Mouse (Mus musculus): Measurements from ENCODE around the gene Rbpms2.

Gene Rbpms2

DNA sequence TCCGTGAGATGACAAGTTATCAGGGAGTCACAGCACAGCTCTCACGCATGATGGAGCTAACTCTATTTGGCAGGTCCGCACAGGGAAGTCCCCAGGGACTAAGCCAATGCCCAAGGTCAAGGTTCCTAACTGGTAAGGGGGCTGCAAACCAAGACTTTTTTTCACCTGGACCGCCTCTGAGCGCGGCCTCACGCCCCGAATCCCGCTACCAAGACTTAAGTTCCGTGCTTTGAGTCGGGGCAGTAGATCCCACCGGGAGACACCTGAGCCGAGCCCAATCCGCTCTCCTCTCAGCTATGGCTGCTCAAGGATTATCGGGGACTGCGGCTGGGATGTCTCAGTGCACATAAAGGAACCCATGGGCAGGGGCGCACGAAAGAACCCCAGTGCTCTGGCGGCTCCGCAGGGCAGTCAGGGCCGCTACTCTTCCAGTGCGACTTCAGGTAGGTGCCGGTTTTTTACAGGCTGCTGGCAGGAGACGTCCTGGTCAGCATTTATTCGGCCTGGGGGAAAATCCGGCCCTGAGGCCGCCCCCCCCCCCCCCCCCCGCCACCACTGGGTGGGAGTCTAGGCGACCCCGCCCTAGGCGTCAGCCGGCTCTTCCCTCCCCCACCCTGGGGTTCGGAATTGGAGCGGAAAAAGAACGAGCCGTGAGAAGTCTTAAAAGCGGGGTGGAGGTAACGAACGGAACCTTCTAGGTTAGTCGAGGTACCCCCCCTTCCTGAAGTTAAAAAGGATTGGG, at the start of gene Rbpms2:
Rbpms2 (plus strand) TSS at position 624 of the 742 bp plus-strand sequence.
- peak; percentile 14 for DNase-seq (ENCODE audit: low spot score)

DNA sequence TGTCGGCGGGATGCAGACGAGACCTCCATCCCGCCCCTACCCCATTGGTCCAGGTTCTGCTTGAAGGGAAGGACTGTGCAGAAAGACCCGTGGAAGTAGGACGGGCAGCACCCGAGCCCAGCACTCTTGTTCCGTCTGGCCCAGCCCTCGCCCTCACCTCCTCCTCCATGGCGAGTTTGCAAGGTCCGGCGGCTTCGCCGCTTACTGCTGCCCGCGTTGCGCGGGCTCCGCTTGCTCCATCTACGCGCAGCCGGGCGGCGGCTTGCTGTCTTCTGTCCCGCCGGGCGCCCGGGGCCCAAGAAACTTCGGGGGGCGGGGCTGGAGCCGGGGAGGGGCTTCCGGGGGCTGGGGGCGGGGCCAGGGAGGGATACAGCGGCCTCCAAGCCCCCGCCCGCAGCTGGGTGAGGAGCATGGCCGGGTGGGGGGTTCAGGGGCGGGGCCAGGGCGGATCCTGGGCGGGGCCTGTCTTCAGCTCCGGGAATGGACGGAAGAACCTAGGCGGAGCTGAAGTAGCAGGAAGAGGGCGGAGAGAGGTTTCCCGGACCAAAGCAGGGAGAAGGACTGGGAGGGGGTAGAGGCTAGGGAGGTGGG, 49.6 kb upstream of the Rbpms2 start, which contains the start of gene Plekho2:
Plekho2 (minus strand) TSS at position 260 of the 591 bp plus-strand sequence.
- peak; percentile 89 for DNase-seq (ENCODE audit: low spot score)

DNA sequence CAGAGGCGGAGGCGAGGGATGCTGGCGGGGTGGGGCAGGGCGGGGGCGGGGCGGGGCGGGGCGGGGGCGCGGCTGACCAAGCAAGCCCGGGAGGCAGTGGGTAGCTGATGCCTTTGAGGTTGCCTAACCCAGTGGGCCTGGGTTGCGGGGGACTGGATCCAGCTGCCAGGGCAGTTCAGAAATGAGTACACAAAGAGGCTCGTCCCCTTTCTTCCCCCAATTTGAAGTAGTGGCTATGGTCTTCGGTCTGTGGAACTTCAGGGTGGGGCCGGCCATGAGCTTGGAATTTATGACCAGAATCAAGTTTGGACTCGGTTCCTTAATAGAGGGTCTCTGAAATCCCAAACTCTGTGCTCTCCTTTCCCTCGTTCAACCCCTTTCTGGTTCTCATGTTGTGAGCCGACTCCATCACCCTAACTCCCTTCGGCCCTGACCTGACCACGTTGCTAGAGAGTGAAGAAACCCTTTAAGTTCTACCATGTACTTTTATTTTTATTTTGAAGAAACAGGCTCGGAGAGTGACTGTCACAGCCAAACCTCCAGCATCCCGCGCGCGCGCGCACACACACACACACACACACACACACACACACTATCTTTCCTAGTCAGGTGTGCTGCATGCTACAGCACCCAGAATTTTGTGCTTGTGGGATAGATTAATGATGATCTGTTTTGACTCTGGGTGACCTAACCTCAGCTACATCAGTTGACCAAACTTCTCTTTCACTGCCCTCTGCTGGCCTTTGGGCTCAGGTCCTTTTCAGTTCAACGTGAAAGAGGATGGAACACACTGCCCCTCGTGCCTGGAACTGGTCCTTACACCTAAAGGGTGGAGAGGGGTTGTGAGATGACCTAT, 48.8 kb upstream of the Rbpms2 start:
- peak; percentile 86 for DNase-seq (ENCODE audit: low spot score)

DNA sequence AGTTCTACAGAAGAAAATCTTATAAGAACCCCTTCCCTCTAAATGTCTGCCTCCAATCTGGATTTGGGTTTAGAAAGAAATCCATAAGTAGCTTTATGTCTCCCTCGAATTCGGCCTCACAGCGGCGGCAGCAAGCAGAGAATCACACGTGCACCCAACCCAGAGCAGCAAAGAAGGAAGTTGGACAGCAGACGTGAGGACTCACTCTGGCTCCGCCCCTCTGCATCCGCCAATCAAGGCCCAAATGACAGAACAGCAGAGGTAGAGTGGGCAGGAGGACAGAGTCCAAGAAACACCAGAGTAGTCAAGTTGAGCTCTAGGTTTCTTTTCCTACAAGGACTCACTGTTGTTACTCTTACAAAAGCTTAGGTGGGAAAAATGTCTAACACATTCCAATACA, 46.4 kb upstream of the Rbpms2 start:
- DNase-seq (ENCODE audit: low spot score) = peak; percentile 27

DNA sequence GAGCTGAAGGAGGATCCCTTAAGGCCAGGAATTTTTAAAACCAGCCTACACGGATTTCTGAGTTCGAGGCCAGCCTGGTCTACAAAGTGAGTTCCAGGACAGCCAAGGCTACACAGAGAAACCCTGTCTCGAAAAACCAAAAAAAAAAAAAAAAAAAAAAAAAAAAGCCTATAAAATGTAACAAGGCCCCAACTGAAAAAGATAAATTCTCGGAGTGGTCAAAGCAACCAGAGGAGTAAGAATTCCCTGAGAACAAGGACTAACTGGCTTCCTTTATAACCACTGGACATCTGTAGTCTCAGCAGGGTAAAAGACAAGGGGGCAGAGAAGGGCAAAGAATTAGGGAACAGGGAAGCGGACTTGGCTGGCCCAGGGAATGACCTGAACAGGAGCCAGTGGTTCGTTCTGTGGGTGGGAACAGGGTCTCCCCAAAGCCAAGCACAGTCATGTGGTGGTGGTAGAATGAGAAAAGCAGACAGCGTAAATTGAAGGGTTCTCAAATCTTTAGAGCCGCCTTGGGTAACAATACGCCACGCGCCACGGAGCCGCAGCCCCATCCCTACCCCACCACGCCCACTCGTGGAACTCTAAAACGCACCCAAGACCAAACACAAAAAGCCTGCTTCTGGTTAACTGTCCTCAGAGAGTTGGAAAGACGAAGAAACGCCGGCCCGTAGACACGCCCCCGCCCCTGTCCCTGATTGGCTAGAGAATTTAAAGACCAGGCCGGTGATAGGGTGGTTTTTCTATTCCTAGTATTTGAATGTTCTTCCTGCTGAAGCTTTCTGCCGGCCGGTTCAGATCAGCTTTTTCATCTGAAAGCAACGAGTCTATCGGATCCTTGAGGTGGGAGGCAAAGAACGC, 42.8 kb upstream of the Rbpms2 start, which contains the start of gene Pif1:
Pif1 (plus strand) TSS at position 755 of the 864 bp plus-strand sequence.
- peak; percentile 73 for DNase-seq (ENCODE audit: low spot score)

DNA sequence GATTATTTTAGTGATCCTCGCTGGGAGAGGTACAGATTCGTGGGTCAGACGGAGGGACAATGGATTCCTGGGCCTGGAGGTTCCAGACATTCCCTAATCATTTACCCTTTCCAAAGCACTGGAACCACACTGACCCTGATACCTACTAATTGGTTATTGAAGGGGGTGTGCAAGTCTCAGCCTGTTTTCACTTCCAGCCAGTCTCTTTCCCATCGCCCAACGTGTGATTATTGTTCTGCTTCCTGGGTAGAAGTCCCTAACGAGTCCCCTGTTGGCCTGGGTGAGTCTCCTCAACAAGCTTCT, 42.2 kb upstream of the Rbpms2 start:
- no peak for DNase-seq (ENCODE audit: low spot score)

DNA sequence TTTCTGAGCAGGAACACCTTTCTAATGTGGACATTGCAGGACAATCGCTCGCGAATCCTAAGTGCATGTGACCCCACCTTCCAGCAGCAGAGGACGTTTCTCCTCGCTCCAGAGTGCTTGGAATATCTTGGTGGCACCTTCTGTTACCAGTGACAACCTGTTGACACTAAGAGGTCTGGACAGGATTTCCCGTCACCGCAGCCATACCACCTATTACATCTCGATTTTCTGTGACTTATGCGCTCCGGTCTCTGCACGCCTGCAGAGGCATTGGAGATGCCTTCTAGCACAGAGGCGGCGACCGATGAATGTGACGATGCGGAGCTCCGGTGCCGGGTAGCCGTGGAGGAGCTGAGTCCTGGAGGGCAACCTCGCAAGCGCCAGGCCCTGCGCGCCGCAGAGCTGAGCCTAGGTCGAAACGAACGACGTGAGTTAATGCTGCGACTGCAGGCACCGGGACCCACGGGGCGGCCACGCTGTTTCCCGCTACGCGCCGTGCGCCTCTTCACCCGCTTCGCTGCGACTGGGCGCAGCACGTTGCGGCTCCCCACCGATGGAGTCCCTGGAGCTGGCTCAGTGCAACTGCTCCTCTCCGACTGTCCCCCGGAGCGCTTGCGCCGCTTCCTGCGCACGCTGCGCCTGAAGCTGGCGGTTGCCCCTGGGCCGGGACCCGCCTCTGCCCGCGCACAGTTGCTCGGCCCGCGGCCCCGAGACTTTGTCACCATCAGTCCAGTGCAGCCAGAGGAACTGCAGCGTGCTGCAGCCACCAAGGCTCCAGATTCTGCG, 41.7 kb upstream of the Rbpms2 start:
- peak; percentile 33 for DNase-seq (ENCODE audit: low spot score)

DNA sequence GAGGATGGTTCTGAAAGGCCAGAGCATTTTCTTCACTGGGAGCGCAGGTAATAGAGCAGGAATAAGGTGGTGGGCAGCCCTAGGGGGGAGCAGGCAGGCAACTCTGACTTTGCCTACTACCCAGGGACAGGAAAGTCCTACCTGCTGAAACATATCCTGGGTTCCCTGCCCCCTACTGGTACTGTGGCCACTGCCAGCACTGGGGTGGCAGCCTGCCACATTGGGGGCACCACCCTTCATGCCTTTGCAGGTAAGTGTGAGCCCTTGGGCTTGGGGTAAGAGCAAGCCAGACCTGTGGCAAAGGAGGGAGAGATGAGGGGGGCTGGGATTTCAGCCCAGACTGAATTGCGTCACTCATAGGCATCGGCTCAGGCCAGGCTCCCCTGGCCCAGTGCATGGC, 40.4 kb upstream of the Rbpms2 start:
- DNase-seq (ENCODE audit: low spot score) = no peak

DNA sequence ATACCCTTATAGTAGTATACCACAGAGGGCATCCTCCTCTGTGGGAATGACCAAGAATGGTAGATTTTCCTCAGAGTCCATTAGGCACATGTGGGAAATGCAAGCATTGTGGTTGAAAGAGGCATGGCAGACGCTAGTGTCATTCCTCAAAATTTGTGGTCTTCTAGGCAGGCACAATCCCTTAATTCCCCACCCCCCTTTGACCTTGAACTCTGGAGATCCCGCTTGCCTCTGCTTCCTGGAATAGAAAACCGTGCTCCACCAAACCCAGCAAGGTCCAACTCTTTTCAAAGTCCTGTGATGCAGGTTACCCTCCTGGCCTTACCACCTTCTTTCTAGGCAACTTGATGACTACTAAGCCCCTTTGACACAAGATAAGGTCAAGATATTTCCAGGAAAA, 36.7 kb upstream of the Rbpms2 start:
- DNase-seq (ENCODE audit: low spot score) = no peak

DNA sequence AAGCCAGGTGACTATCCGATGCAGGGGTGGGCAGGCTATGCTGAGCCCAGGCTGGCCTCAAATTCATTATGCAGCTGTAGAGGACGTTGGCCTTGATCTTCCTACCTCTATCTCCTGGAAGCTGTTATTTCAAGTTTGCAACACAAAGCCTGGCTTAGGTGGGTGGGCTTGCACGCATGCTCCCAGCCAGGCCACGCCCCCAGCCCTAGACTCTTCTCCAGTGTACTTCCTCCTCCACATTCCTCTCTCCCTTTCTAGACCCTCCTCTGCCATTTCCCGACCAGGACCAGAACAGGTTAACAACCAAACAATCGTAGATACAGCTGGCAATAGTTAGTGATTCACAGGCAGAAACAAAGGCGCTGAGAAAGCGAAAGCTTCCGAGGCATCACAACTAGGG, 35.9 kb upstream of the Rbpms2 start:
- no peak for DNase-seq (ENCODE audit: low spot score)

DNA sequence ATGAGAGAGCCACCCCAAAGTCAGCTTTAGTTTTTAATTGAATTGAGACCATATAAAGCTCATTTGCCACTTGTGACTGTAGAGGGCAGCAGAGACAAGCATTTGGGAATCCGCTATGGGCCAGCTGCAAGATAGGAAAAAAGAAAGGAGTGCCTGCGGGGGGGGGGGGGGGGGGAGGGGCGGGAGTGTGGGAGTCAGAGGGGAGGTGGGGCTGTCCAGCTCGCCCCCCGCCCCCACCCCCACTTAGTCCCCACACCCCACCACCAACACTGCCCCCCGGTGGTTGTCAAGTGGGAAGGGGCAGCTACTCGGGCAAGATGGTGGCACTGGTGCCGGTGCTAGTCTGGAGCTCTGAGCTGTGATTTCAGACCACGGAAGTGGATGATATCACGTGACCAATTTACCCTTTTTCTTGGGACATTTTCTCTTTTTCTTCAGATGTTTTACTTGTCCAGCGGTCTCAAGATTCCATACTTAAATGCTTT, 30.6 kb upstream of the Rbpms2 start:
- DNase-seq (ENCODE audit: low spot score) = peak; percentile 37

DNA sequence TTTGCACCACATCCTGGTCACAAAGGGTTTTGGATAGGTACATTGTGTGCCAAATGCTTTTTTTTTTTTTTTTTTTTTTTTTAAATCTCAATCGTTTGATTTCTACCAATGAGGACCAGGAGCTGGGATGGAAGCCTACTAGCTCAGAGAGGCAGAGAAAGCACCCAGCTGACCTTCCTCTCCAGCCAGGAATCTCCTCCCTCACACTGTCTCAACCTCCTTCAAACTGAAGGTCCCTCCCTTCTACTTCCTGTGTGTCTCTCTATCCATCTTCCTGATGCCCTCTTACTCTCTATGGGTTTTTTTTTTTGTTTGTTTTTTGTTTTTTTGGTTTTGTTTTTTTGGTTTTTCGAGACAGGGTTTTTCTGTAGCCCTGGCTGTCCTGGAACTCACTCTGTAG, 28.5 kb upstream of the Rbpms2 start:
- no peak for DNase-seq (ENCODE audit: low spot score)

DNA sequence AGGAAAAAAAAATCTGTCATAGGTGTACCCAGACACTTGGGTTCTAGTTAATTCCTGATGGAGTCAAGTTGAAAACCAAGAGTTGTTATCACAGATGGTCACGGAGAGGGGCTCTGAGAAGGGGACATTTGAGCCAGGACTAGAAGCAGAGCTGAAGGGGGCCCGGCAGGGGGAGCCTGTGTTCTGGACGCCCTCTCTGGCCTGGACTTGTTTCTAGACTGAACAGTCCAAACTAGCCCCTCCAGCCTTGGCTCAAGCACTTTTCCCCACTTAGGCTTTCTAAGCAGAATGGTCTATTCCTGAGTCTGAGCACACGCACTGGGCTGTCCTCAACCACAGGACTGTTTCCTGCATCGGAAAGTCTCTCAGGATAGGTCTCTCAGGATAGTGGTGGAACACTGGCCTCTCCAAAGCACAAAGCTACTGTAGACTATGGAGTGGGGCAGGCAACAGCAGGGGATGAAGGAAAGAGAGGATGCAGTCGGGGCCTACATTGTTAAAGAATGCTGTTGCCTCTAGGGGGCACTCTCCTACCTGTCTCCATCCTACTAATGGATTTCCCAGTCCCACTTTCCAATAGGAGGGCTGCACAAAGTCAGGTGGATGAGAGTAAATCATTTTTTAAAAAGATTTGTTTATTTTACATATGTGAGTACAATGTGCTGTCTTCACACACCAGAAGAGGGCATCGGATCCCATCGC, 25.9 kb upstream of the Rbpms2 start:
- DNase-seq (ENCODE audit: low spot score) = no peak

DNA sequence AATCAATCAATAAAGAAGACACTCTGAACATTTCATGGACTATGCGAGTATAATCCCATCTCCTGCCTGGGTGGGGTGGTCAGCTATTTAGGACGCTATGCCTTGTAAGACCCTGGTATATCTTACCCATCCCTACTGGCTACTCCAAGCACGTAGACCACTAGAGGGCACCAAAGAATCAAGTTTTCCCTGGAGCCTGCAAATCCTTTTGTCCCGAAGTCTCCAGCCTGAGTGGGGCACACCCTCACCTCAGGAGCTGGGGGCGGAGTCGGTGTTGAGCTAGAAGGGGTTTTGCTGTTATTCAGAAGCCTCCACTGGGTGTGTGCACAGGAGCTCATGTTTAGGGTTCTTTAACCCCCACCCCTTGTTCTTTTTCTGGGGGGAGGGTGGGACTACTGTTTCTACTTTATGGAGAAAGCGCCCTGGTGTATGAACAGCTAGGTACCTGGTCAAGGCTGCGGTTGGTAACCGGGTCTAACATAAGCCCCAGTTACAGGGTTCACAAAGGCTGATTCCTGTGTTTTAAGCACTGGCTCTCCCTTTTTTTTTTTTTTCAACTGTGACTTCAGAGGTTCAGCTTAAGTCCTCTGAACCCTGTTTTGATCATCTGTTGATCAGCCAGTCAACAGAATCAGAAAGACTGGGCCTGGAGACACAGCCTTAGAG, 23.8 kb upstream of the Rbpms2 start:
- DNase-seq (ENCODE audit: low spot score) = peak; percentile 37

DNA sequence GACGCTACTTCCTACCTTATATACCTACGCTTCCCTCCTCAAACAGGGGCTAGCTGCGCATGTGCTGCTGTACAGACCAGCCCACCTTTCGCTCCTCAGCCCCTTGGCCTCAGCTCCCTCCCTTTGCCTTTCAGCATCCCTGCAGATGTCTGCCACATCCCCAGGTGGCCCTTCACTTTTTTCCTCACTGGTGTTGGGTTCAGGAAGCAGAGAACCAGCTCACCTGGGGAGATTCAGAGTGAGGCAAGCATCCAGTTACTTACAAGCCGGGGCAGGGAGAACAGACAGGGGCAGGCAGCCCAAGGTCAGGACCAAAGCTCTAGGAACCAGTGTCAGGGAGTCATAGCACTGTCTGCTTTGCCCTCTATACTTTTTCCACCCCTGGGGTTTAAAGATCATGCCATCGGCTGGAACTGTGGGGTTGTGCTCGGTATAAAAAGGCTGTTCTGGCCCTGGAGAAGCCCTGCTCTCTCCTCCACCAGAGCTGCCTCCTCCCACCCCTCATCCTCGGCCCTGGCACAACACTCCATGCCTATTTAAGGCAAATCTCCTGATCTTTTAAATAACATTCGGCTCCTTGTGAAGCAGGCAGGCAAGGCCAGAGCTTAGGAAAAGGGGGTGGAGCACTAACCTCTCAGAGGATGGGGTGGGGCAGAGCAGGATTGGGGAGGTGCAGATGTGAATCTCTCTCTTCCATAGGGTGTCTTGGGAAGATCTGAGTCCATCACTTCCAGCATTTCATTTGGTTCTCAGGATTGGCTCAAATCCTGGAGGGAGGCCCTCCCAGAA, 22.9 kb upstream of the Rbpms2 start:
- no peak for DNase-seq (ENCODE audit: low spot score)

DNA sequence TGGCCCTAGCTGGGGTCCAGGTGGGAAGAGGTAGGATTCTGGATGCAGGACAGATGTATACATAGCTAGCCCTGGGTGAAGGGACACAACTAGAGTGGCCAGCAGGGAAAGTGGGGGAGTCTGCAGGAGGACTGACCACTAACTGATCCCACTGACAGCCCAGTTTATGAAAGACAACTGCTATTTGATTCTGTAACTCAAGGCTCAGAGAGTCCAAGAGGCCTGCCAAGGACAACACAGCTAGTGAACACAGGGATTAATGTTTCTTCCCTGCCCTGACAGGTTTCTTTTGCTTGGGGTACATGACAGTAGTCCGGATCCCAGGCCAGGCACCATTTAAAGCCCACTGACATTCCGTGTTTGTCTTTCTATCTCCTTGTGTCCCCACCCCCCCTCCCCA, 22.3 kb upstream of the Rbpms2 start:
- no peak for DNase-seq (ENCODE audit: low spot score)

DNA sequence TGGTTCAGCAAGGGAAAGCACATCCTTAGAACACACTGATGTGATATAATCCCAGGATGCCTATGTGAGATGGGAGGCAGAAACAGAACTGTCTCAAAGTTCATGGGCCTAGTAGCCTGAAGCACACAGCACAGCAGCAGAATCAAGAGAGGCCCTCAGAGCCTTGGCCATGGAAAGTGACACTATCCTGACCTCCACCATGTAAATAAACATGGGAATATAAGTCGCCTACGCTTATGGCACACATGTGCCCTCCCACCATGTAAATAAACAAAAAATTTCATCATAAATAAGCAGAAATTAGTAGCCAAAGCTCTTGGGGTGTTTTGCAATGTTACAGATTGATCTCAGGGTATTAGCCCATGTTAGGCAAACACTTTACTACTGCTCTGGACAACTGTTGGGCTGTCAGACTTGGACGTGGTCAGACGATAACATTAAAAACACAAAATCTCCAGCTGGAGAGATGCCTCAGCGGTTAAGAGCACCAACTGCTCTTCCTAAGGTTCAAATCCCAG, 17.4 kb upstream of the Rbpms2 start:
- DNase-seq (ENCODE audit: low spot score) = no peak

DNA sequence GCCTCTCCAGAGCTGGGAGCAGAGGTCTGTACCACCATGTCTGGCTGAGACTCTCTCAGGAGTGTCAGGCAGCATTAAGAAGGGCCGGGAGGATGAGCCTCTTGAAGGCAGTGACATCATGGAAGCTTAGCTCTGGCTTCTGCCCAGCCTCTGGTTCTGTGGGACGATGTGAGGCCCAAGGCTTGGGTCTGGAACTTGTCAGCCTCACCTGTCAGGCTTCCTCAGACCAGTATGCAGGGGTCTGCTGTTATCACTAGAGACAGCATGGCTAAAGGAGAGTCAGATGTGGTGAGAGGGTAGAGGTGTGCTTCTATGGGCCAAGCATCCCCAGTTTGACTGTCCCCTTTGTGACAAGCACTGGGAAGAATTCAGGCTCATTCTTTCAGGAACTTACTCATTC, 16.4 kb upstream of the Rbpms2 start:
- no peak for DNase-seq (ENCODE audit: low spot score)

DNA sequence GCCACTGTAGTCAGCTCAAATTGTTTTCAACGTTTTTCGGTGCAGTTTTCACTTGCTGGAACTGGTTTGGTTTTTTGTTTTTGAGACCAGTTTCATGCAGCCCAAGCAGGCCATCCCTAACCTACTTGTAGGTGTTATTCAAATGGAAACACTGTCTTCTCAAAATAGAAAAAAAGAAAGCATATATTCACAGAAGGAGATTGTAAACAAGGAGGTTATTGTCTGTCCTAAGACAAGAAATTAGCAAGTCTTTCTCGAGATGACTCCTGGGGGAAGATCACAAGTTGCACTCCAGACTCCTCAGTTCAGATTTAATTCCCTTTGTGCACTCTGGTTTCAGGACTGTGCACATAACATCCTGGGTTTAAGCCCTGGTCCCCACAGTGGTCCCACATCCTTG, 10.1 kb upstream of the Rbpms2 start:
- DNase-seq (ENCODE audit: low spot score) = no peak

Measured in T-cell, adult 2 months (primary cell).